Mouse (Mus musculus) hindbrain, embryonic 10.5 days (tissue): Measurements from ENCODE around the gene Tbx21. TPM values are rescaled to one million over a fixed set of nuclear protein-coding genes. Genes with fewer than 3 reads are reported as not detected.

Experiments
- DNase-seq: peaks from one replicate; pipeline ENCODE4 v3.0.0-alpha.2; 2017; ENCODE audit warnings: low spot score
- H3K27ac ChIP-seq: fragments of 300-500 bp; sonication (generic); 2 replicates; pipeline ENCODE4 v1.5.1; 2016; ENCODE audit warnings: mild to moderate bottlenecking, moderate library complexity
- H3K27me3 ChIP-seq: fragments of 300-500 bp; sonication (generic); 2 replicates; pipeline ENCODE4 v1.6.1; 2016; ENCODE audit warnings: mild to moderate bottlenecking; ENCODE audit not compliant: poor library complexity, insufficient read depth, severe bottlenecking
- H3K36me3 ChIP-seq: fragments of 300-500 bp; sonication (generic); 2 replicates; pipeline ENCODE4 v1.6.1; 2016; ENCODE audit warnings: mild to moderate bottlenecking, moderate library complexity
- H3K4me1 ChIP-seq: fragments of 300-500 bp; sonication (generic); replicated peaks from 2 replicates; pipeline ENCODE4 v1.6.1; 2016; ENCODE audit warnings: mild to moderate bottlenecking
- H3K4me3 ChIP-seq: fragments of 300-500 bp; sonication (generic); 2 replicates; pipeline ENCODE4 v1.5.1; 2016; ENCODE audit warnings: mild to moderate bottlenecking, moderate library complexity
- H3K9me3 ChIP-seq: fragments of 300-500 bp; sonication (generic); 2 replicates; pipeline ENCODE4 v1.6.1; 2016; ENCODE audit warnings: mild to moderate bottlenecking, moderate library complexity
- WGBS: fragments of 180-500 bp; shearing (Covaris S2); methylation state at CpG from one replicate; pipeline ENCODE4 v1.1.7; 2016; 5-methylcytosine and 5-hydroxymethylcytosine counted together
- polyA plus RNA-seq: library from polyadenylated mRNA; unstranded; fragments of >200 nt; fragmentation: Nextera tagmentation; extraction: Ambion mirVana; gene quantifications from 2 replicates; pipeline ENCODE4 v1.2.1, GENCODE M21; 2016

Tbx21 gene
- polyA plus RNA-seq, 1 experiment from 2014 or later: 0.29 TPM

GRCm38 (mm10) chr11:97101722-97102121 lies 13.4 kb downstream of the Tbx21 start:
- no peak overlapping the region for H3K27ac ChIP-seq
- no peaks in the 10 kb centered on the region for H3K36me3 ChIP-seq
- H3K4me1 ChIP-seq: peaks cover 10% of the 10 kb centered on the region
- no peak overlapping the region for H3K4me3 ChIP-seq
- H3K9me3 ChIP-seq: no peaks in the 10 kb centered on the region
- peak; percentile 53 for DNase-seq
- 23% methylated on average over 9 of the region's 9 CpGs for WGBS
- H3K27me3 ChIP-seq: peaks cover 54% of the 10 kb centered on the region

- WGBS: 23% methylated on average over 18 of the region's 18 CpGs
- H3K27ac ChIP-seq: no peak overlapping the region
- no peak overlapping the region for H3K4me3 ChIP-seq
- peaks cover 63% of the 10 kb centered on the region for H3K27me3 ChIP-seq
- no peaks in the 10 kb centered on the region for H3K9me3 ChIP-seq
- DNase-seq: no peak
- no peaks in the 10 kb centered on the region for H3K36me3 ChIP-seq
- peaks cover 10% of the 10 kb centered on the region for H3K4me1 ChIP-seq
Observed at GRCm38 (mm10) chr11:97098791-97099190, 16.3 kb downstream of the Tbx21 start.

GRCm38 (mm10) chr11:97094600-97094999 lies 20.5 kb downstream of the Tbx21 start:
- WGBS: 69% methylated on average over 2 of the region's 2 CpGs
- DNase-seq: no peak
- H3K4me1 ChIP-seq: peaks cover 8% of the 10 kb centered on the region
- no peak overlapping the region for H3K27ac ChIP-seq
- H3K4me3 ChIP-seq: no peak overlapping the region
- H3K27me3 ChIP-seq: peaks cover 50% of the 10 kb centered on the region
- H3K36me3 ChIP-seq: no peaks in the 10 kb centered on the region
- 0 out of 2 replicates have a peak, but pooled peaks cover 1% of the 10 kb centered on the region for H3K9me3 ChIP-seq

GRCm38 (mm10) chr11:97086365-97086764 lies 28.8 kb downstream of the Tbx21 start:
- no peak overlapping the region for H3K27ac ChIP-seq
- peaks cover 9% of the 10 kb centered on the region for H3K27me3 ChIP-seq
- no peak for DNase-seq
- H3K4me3 ChIP-seq: no peak overlapping the region
- WGBS: 71% methylated on average over 6 of the region's 6 CpGs
- peaks cover 12% of the 10 kb centered on the region; the same call in 1 of the 2 replicates for H3K9me3 ChIP-seq
- no peaks in the 10 kb centered on the region for H3K36me3 ChIP-seq
- peaks cover 10% of the 10 kb centered on the region; the same call in 1 of the 2 replicates for H3K4me1 ChIP-seq

GRCm38 (mm10) chr11:97084821-97085505 lies 30.2 kb downstream of the Tbx21 start:
- Histone ChIP-seq H3K36me3 (no peaks in the 10 kb centered on the region), H3K4me1 (peaks cover 10% of the 10 kb centered on the region; the same call in 1 of the 2 replicates), H3K27ac (no peak overlapping the region), H3K9me3 (peaks cover 12% of the 10 kb centered on the region; the same call in 1 of the 2 replicates), H3K27me3 (peaks cover 9% of the 10 kb centered on the region), H3K4me3 (no peak overlapping the region)
- 90% methylated on average over 15 of the region's 15 CpGs for WGBS
- DNase-seq: no peak

- Histone ChIP-seq H3K4me3 (no peak overlapping the region), H3K4me1 (peaks cover 10% of the 10 kb centered on the region; the same call in 1 of the 2 replicates), H3K36me3 (no peaks in the 10 kb centered on the region), H3K9me3 (0 out of 2 replicates have a peak, but pooled peaks cover 2% of the 10 kb centered on the region), H3K27me3 (peaks cover 9% of the 10 kb centered on the region), H3K27ac (no peak overlapping the region)
- no peak for DNase-seq
- WGBS: 39% methylated on average over 22 of the region's 22 CpGs
Observed at GRCm38 (mm10) chr11:97083401-97084140, 31.6 kb downstream of the Tbx21 start.

- Histone ChIP-seq H3K4me1 (peaks cover 10% of the 10 kb centered on the region; the same call in 1 of the 2 replicates), H3K9me3 (no peaks in the 10 kb centered on the region), H3K27me3 (peaks cover 9% of the 10 kb centered on the region), H3K4me3 (no peak overlapping the region), H3K36me3 (no peaks in the 10 kb centered on the region), H3K27ac (no peak overlapping the region)
- WGBS: 47% methylated on average over 11 of the region's 11 CpGs
- peak; percentile 17 for DNase-seq
Observed at GRCm38 (mm10) chr11:97082977-97083376, 32.2 kb downstream of the Tbx21 start.

GRCm38 (mm10) chr11:97080291-97080690 lies 34.8 kb downstream of the Tbx21 start:
- DNase-seq: no peak
- Histone ChIP-seq H3K4me3 (no peak overlapping the region), H3K27me3 (peaks cover 9% of the 10 kb centered on the region), H3K36me3 (no peaks in the 10 kb centered on the region), H3K4me1 (peaks cover 10% of the 10 kb centered on the region; the same call in 1 of the 2 replicates), H3K27ac (no peak overlapping the region), H3K9me3 (no peaks in the 10 kb centered on the region)
- 29% methylated on average over 9 of the region's 9 CpGs for WGBS

GRCm38 (mm10) chr11:97078751-97079150 lies 36.4 kb downstream of the Tbx21 start:
- peaks cover 7% of the 10 kb centered on the region; the same call in 1 of the 2 replicates for H3K4me1 ChIP-seq
- H3K36me3 ChIP-seq: no peaks in the 10 kb centered on the region
- H3K4me3 ChIP-seq: no peak overlapping the region
- peaks cover 6% of the 10 kb centered on the region; the same call in 1 of the 2 replicates for H3K27me3 ChIP-seq
- DNase-seq: peak; percentile 33
- no peak overlapping the region for H3K27ac ChIP-seq
- 48% methylated on average over 4 of the region's 4 CpGs for WGBS
- no peaks in the 10 kb centered on the region for H3K9me3 ChIP-seq

GRCm38 (mm10) chr11:97074235-97074634 lies 40.9 kb downstream of the Tbx21 start:
- 78% methylated on average over 8 of the region's 8 CpGs for WGBS
- Histone ChIP-seq H3K4me1 (no peaks in the 10 kb centered on the region; the same call in 1 of the 2 replicates), H3K9me3 (no peaks in the 10 kb centered on the region), H3K27me3 (no peaks in the 10 kb centered on the region), H3K4me3 (no peak overlapping the region), H3K27ac (no peak overlapping the region), H3K36me3 (no peaks in the 10 kb centered on the region)
- DNase-seq: no peak

GRCm38 (mm10) chr11:97072533-97072932 lies 42.6 kb downstream of the Tbx21 start:
- Histone ChIP-seq H3K27me3 (no peaks in the 10 kb centered on the region), H3K4me1 (no peaks in the 10 kb centered on the region; the same call in 1 of the 2 replicates), H3K4me3 (no peak overlapping the region), H3K9me3 (no peaks in the 10 kb centered on the region), H3K27ac (no peak overlapping the region), H3K36me3 (peaks cover 14% of the 10 kb centered on the region)
- peak; percentile 61 for DNase-seq
- WGBS: 29% methylated on average over 3 of the region's 3 CpGs

GRCm38 (mm10) chr11:97071129-97071528 lies 44.0 kb downstream of the Tbx21 start:
- H3K36me3 ChIP-seq: peaks cover 28% of the 10 kb centered on the region
- no peak overlapping the region for H3K27ac ChIP-seq
- no peaks in the 10 kb centered on the region for H3K27me3 ChIP-seq
- 76% methylated on average over 1 of the region's 1 CpGs for WGBS
- peaks cover 4% of the 10 kb centered on the region; the same call in 1 of the 2 replicates for H3K4me1 ChIP-seq
- DNase-seq: no peak
- H3K4me3 ChIP-seq: no peak overlapping the region
- no peaks in the 10 kb centered on the region for H3K9me3 ChIP-seq

- Histone ChIP-seq H3K4me3 (no peak overlapping the region), H3K27ac (no peak overlapping the region), H3K9me3 (no peaks in the 10 kb centered on the region), H3K4me1 (peaks cover 9% of the 10 kb centered on the region), H3K27me3 (no peaks in the 10 kb centered on the region), H3K36me3 (peaks cover 35% of the 10 kb centered on the region)
- WGBS: 83% methylated on average over 2 of the region's 2 CpGs
- no peak for DNase-seq
Observed at GRCm38 (mm10) chr11:97069770-97070169, 45.4 kb downstream of the Tbx21 start.
